Mouse (Mus musculus) neural tube, embryonic 10.5 days (tissue): ENCODE measurements around the gene Pa2g4.
A peak's percentile ranks its signal among the peaks of the same experiment; 100 is the strongest.
"Not testable (repeated sequence)": the region's sequence is repeated elsewhere in the genome, so short reads cannot be mapped to it uniquely, and the experiment has no call there.

ENCODE experiments used
- DNase-seq: peaks from one replicate; pipeline ENCODE4 v3.0.0-alpha.2; 2017; ENCODE audit warnings: low spot score; ENCODE audit errors: extremely low spot score

The Pa2g4 gene

GRCm38 (mm10) chr10:128565788-128566531, at the start of gene Pa2g4:
Gene Pa2g4, minus strand, starts transcription at chr10:128565987.
- peak; percentile 99 for DNase-seq

- DNase-seq: no peak
Measured at GRCm38 (mm10) chr10:128614934-128615333, 49.1 kb upstream of the Pa2g4 start.

GRCm38 (mm10) chr10:128613820-128614219, 48.0 kb upstream of the Pa2g4 start:
- DNase-seq: not testable (repeated sequence)

- DNase-seq: no peak
Measured at GRCm38 (mm10) chr10:128613154-128613440, 47.3 kb upstream of the Pa2g4 start.

GRCm38 (mm10) chr10:128612433-128613153, 46.8 kb upstream of the Pa2g4 start:
- peak; percentile 63 for DNase-seq

- no peak for DNase-seq
Measured at GRCm38 (mm10) chr10:128606483-128606882, 40.7 kb upstream of the Pa2g4 start.

GRCm38 (mm10) chr10:128602470-128603128, 36.8 kb upstream of the Pa2g4 start:
- DNase-seq: no peak

- DNase-seq: no peak
Measured at GRCm38 (mm10) chr10:128601499-128601898, 35.7 kb upstream of the Pa2g4 start.

- DNase-seq: no peak
Measured at GRCm38 (mm10) chr10:128598476-128598875, 32.7 kb upstream of the Pa2g4 start.

GRCm38 (mm10) chr10:128592797-128593196, 27.0 kb upstream of the Pa2g4 start:
- DNase-seq: no peak

GRCm38 (mm10) chr10:128591436-128591835, 25.6 kb upstream of the Pa2g4 start:
- no peak for DNase-seq

- DNase-seq: peak; percentile 77
Measured at GRCm38 (mm10) chr10:128590193-128590690, 24.5 kb upstream of the Pa2g4 start.

- peak; percentile 55 for DNase-seq
Measured at GRCm38 (mm10) chr10:128589464-128590192, 23.8 kb upstream of the Pa2g4 start, which contains the start of gene Erbb3. Gene Erbb3, minus strand, starts transcription at chr10:128589652.

GRCm38 (mm10) chr10:128588775-128589463, 23.1 kb upstream of the Pa2g4 start:
- DNase-seq: no peak

- DNase-seq: no peak
Measured at GRCm38 (mm10) chr10:128588136-128588535, 22.3 kb upstream of the Pa2g4 start.

- no peak for DNase-seq
Measured at GRCm38 (mm10) chr10:128587697-128588096, 21.9 kb upstream of the Pa2g4 start.

- no peak for DNase-seq
Measured at GRCm38 (mm10) chr10:128587120-128587519, 21.3 kb upstream of the Pa2g4 start.

- DNase-seq: no peak
Measured at GRCm38 (mm10) chr10:128586546-128586945, 20.8 kb upstream of the Pa2g4 start.

- no peak for DNase-seq
Measured at GRCm38 (mm10) chr10:128584386-128584785, 18.6 kb upstream of the Pa2g4 start.

GRCm38 (mm10) chr10:128583644-128584043, 17.9 kb upstream of the Pa2g4 start:
- no peak for DNase-seq

- no peak for DNase-seq
Measured at GRCm38 (mm10) chr10:128579731-128580130, 13.9 kb upstream of the Pa2g4 start.
